Mouse (Mus musculus) ES-E14 (cell line): Measurements from ENCODE around the gene Olfr1154.

ENCODE experiments used
- CHD2 ChIP-seq: IDR thresholded peaks from 2 replicates; pipeline ENCODE4 v1.6.1; 2014; ENCODE audit warnings: mild to moderate bottlenecking, low read depth, low read length, inconsistent platforms
- HCFC1 ChIP-seq: IDR thresholded peaks from 2 replicates; pipeline ENCODE4 v1.6.1; 2012; ENCODE audit warnings: low read length, inconsistent platforms, borderline replicate concordance; ENCODE audit not compliant: insufficient read depth
- MAFK ChIP-seq: IDR thresholded peaks from 2 replicates; pipeline ENCODE4 v1.6.1; 2014; ENCODE audit warnings: mild to moderate bottlenecking, low read depth, low read length, inconsistent platforms; ENCODE audit not compliant: insufficient read depth
- ZC3H11A ChIP-seq: IDR thresholded peaks from 2 replicates; pipeline ENCODE4 v1.6.1; 2012; ENCODE audit warnings: low read depth, mild to moderate bottlenecking, inconsistent platforms, low read length, borderline replicate concordance
- ZNF384 ChIP-seq: IDR thresholded peaks from 2 replicates; pipeline ENCODE4 v1.6.1; 2012; ENCODE audit warnings: low read depth, low read length, inconsistent platforms

DNA sequence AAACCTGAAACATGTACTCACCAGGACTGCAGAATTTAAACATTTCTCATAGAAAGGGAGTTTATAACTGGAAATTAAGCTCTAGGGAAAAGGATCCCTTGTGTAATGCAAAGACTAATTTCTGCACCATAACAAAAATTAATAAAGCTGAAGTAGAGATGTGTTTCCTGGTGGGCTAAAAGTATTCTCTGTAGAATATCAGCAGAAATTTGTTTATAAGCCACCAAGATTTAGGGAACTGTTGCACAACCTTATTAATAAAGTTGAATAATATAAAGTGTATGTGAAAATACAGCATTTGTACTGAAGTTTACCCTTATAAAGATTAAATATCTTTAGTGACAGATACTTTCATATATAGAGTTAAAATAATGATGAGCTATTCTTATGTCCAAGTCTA lies 48.0 kb upstream of the Olfr1154 start, which contains the start of gene Olfr1156:
- TF ChIP-seq HCFC1: no peak
- TF ChIP-seq MAFK: no peak
- TF ChIP-seq ZC3H11A: no peak
- no peak for TF ChIP-seq ZNF384
- no peak for TF ChIP-seq CHD2
